Mouse (Mus musculus): ENCODE data around the gene Dyx1c1. TPM values are rescaled to one million over a fixed set of nuclear protein-coding genes. Genes with fewer than 3 reads are reported as not detected.

The Dyx1c1 gene
- 1 to 10 TPM in 1 of 2 experiments, under 1 TPM in 1; 1.00 to 1.0 TPM for total RNA-seq (2021)
- long read RNA-seq, experiment 1, partial matches to known transcripts, result 0 of 2 reads
- long read RNA-seq, experiment 1, other reads (novel, unspliced or antisense), result 1 of 2 reads
- long read RNA-seq, experiment 2, result 0 reads

GRCm38 (mm10) chr9:72958521-72959450 lies at the start of gene Dyx1c1, which contains the start of gene Gm44503:
Dyx1c1 (plus strand) TSS chr9:72958785.
Gm44503 (plus strand) TSS chr9:72958852.
- peak; percentile 72 for DNase-seq (ENCODE audit: low spot score)

- no peak for DNase-seq (ENCODE audit: low spot score)
These were observed 47.2 kb upstream of the Dyx1c1 start for GRCm38 (mm10) chr9:72911381-72911780.

DNA sequence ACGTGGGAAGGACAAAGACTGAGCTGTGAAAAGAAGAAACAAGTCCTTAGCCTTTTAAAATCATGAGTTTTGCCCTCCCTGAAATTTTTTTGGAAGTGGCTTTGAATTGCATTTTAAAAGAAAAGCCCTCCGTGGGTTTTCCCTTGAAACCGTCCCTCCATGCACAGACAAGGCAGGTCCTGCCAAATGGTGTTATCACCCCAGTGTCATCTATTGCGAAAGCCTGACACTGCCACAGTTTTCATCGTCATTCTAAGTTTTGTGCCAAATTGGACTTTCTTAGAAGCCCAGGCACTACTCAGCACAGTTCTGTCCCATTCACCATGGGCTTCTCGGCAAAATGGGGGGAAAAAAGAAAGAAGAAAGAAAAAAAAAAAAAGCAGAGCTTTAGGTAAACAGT lies 45.0 kb upstream of the Dyx1c1 start:
- DNase-seq (ENCODE audit: low spot score), result no peak

GRCm38 (mm10) chr9:72915728-72916127 lies 42.9 kb upstream of the Dyx1c1 start:
- no peak for DNase-seq (ENCODE audit: low spot score)

DNA sequence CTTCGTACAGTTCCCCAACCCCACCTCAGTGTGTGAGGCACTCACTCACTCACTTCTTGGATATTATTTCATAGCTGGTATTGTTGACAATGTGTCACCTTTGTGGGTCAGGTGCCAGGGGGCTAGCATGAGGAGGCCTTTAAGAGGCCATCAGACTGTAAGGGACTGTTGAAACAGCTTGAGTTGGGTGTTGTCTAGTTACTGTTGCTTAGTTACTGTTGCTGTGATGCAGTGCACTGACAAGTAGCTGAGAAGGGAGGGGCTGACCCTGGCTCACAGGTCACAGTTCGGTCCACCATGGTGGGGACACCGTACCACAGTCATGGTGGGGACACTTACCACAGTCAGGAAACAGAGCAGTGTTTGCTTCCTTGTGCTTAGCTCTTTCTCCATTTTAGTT lies 35.5 kb upstream of the Dyx1c1 start:
- no peak for DNase-seq (ENCODE audit: low spot score)

- DNase-seq (ENCODE audit: low spot score), result peak; percentile 43
These were observed 33.3 kb upstream of the Dyx1c1 start, which contains the start of gene Pygo1 for GRCm38 (mm10) chr9:72925021-72925934. Pygo1 (plus strand) TSS chr9:72925645.

DNA sequence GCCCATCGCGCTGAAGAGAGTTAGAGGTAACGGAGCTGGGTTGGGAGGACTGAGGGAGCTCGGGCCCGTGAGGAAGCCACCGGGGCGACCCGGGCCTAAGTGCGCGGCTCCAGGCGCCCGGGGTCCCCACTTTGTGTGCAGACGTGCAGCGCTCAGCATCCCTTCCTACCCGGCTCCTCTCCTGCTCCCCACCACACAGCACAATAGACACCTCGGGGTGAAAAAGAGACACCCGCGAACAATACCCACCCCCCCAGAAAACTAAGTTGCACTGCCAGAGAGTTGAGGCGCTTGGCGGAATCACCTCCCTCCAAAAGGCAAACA lies 32.7 kb upstream of the Dyx1c1 start:
- DNase-seq (ENCODE audit: low spot score), result no peak

GRCm38 (mm10) chr9:72931166-72931790 lies 27.3 kb upstream of the Dyx1c1 start:
- no peak for DNase-seq (ENCODE audit: low spot score)

- no peak for DNase-seq (ENCODE audit: low spot score)
These were observed 23.3 kb upstream of the Dyx1c1 start for GRCm38 (mm10) chr9:72935309-72935708.

DNA sequence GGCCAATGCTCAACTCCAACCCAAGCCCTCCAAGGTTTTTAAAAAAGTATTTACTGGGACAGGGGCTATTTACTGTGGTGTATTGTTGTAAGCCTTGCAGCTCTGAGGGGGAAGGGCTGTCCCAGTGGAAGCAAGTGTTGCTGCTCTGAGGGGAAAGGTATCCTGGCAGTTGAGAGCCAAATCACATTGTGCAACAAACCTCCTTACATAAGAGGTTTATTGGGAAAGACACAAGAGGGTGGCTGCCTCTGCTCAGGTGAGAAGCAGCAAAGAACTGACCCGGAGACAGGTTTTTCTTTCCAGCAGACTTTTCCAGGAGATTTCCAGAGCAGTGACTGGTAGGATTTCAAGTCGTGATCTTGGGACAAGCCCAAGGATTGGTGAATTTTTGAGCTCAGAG lies 22.3 kb upstream of the Dyx1c1 start:
- DNase-seq (ENCODE audit: low spot score), result no peak

GRCm38 (mm10) chr9:72943424-72943823 lies 15.2 kb upstream of the Dyx1c1 start:
- DNase-seq (ENCODE audit: low spot score), result no peak

GRCm38 (mm10) chr9:72944286-72944685 lies 14.3 kb upstream of the Dyx1c1 start:
- DNase-seq (ENCODE audit: low spot score), result no peak

- DNase-seq (ENCODE audit: low spot score), result no peak
These were observed 11.6 kb upstream of the Dyx1c1 start for GRCm38 (mm10) chr9:72947010-72947409.

GRCm38 (mm10) chr9:72949572-72949971 lies 9.0 kb upstream of the Dyx1c1 start:
- no peak for DNase-seq (ENCODE audit: low spot score)

GRCm38 (mm10) chr9:72954746-72955145 lies 3.8 kb upstream of the Dyx1c1 start:
- no peak for DNase-seq (ENCODE audit: low spot score)

- DNase-seq (ENCODE audit: low spot score), result peak; percentile 32
These were observed 3.0 kb upstream of the Dyx1c1 start for GRCm38 (mm10) chr9:72955546-72955945.

DNA sequence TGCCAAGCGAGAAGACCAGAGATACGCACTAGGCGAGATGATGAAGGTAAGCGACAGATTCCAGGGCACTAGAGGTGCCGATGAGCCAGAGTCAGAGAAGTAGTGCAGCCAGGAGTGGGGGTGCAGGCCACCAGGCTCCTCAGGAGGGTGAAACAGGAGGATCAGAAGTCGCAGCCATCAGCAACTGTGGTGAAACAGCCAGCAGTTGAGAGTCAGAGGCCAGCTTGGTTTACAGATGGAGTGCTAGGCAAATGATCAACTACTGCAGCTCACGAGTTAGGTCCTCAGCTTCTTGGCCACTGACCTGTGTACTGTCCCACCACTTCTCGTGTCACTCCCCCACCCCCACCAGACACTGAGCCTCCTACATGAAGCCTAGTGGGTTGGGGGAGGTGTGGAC lies 2.8 kb downstream of the Dyx1c1 start:
- no peak for DNase-seq (ENCODE audit: low spot score)

DNA sequence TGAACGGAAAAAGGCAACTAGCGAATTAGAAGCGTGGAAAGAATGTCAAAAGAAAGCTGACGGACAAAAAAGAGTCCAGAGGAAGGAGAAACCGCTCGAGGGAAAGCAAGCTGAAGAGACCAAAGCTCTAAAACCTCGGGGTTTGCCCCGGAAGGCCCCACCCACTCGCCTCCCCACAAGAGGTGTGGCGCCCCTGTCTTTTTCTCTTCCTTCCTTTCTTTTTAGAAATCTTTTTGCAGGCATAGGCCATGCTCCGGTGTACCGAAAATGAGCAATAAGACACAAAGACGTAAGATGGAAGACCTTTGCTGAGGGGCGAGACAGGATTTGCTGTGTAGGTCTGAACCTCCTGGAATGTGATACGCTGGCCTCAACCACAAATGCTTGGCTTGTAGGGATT lies 3.4 kb downstream of the Dyx1c1 start:
- DNase-seq (ENCODE audit: low spot score), result no peak

DNA sequence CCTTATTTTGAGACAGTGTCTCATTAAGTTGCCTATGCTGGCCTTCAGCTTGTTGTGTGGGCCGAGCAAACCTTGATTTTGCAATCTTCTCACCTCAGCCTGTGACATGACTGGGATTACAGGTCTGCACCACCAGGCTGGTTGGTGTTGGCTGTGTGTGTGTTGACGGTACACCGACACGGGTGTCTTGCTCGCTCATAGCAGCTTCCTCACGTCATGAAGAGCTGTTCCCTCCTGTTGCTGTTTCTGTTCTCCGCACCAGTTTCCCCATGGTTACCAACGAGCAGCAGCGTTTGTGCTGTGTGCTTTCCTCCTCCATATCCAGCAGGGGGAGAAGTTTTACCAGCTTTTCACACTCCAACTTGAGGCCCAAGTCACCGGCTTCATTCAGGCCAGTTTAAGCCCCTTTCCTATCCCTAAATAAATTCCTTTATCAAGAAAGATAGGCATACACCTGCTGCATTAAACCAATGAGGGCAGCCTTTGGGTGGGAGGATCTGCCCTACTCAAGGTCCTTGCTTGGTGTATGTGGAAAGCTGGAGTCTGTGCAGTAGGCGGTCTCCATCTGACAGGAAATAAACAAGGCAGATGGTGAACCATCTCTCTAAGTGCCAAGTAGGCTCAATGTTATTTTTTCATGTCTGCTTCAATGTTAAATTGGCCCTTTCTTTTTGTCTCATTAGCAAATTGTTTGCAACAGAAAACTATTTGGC lies 9.9 kb downstream of the Dyx1c1 start:
- DNase-seq (ENCODE audit: low spot score), result peak; percentile 34

DNA sequence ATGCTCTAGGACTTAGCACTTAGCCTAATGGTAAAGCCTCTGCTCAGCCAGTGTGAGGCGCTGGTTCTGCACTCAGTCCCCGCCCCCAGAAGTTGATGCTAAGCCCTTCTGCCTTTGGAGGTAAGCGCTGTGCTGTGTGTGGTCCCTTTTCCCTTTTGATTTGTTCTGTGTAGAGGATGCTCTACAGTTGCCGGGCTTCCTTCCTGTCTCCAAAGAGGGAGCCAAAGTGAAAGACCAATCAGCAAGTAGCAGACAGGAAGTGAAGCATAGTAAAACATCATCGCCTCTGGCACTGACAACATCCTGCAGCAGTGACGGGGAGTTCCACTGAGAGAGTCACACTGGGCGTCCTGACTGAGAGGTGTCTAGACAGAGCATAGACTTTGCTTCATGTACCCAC lies 11.3 kb downstream of the Dyx1c1 start:
- no peak for DNase-seq (ENCODE audit: low spot score)

DNA sequence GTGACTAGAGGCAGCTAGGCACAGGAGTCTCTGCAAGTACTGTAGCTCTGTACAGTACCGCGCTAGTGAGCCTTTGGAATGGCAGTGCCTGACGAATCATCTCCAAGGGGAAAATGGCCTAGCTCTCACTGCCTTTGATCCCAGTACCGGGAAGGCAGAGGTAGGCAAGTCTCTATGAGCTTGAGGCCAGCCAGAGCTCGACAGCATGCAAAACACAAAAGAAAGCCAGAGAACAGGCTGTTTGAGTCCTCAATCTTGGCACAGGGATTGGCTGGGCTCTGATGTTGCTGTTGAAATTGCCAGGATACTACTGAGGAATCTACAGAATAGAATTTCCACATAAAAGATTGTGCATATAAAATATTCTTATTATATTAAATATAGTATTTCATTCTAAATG lies 13.8 kb downstream of the Dyx1c1 start:
- no peak for DNase-seq (ENCODE audit: low spot score)

All from gastrocnemius, adult 18-20 months (tissue).